Mouse (Mus musculus) midbrain, embryonic 14.5 days (tissue): Measurements from ENCODE around the gene Arl8b. TPM values are rescaled to one million over a fixed set of nuclear protein-coding genes. Genes with fewer than 3 reads are reported as not detected.

Experiments
- ATAC-seq: fragments of 200-750 bp; cut with Nextera tagmentation; 2 replicates; pipeline ENCODE4 v1.8.0; 2017; ENCODE audit warnings: moderate number of reproducible peaks, moderate library complexity; ENCODE audit not compliant: low FRiP score, low TSS enrichment
- DNase-seq: peaks from one replicate; pipeline ENCODE4 v3.0.0-alpha.2; 2015
- H3K27ac ChIP-seq: fragments of 300-500 bp; sonication (generic); replicated peaks from 2 replicates; pipeline ENCODE4 v1.5.1; 2014; ENCODE audit warnings: mild to moderate bottlenecking, low read depth, low read length, moderate library complexity
- H3K27me3 ChIP-seq: fragments of 300-500 bp; sonication (generic); 2 replicates; pipeline ENCODE4 v1.6.1; 2014; ENCODE audit warnings: low read length, control low read depth, mixed read lengths; ENCODE audit not compliant: control insufficient read depth, insufficient read depth
- H3K36me3 ChIP-seq: fragments of 300-500 bp; sonication (generic); 2 replicates; pipeline ENCODE4 v1.6.1; 2014; ENCODE audit warnings: low read length, control low read depth; ENCODE audit not compliant: control insufficient read depth, insufficient read depth
- H3K4me1 ChIP-seq: fragments of 300-500 bp; sonication (generic); 2 replicates; pipeline ENCODE4 v1.6.1; 2014; ENCODE audit warnings: mild to moderate bottlenecking, antibody characterized with exemption, low read length, control low read depth; ENCODE audit not compliant: control insufficient read depth, insufficient read depth
- H3K4me2 ChIP-seq: fragments of 300-500 bp; sonication (generic); 2 replicates; pipeline ENCODE4 v1.6.1; 2014; ENCODE audit warnings: mild to moderate bottlenecking, low read length, moderate library complexity
- H3K4me3 ChIP-seq: fragments of 300-500 bp; sonication (generic); replicated peaks from 2 replicates; pipeline ENCODE4 v1.5.1; 2014; ENCODE audit warnings: low read depth, low read length
- H3K9ac ChIP-seq: fragments of 300-500 bp; sonication (generic); replicated peaks from 2 replicates; pipeline ENCODE4 v1.6.1; 2014; ENCODE audit warnings: mild to moderate bottlenecking, low read length, moderate library complexity
- H3K9me3 ChIP-seq: fragments of 300-500 bp; sonication (generic); 2 replicates; pipeline ENCODE4 v1.6.1; 2016; ENCODE audit warnings: low read length, control low read depth, mixed read lengths; ENCODE audit not compliant: control insufficient read depth
- WGBS: fragments of 180-500 bp; shearing (Covaris S2); extraction: QIAGEN DNeasy Blood & Tissue Kit; methylation state at CpG from one replicate; pipeline ENCODE4 v1.1.7; 2014; 5-methylcytosine and 5-hydroxymethylcytosine counted together
- polyA plus RNA-seq: library from polyadenylated mRNA; unstranded; fragments of >200 nt; fragmentation: Nextera tagmentation; extraction: Ambion mirVana; gene quantifications from 2 replicates; pipeline ENCODE4 v1.2.1, GENCODE M21; 2014

Gene Arl8b
- polyA plus RNA-seq, 1 experiment from 2014 or later = 113 TPM

GRCm38 (mm10) chr6:108835765-108836691, 53.1 kb downstream of the Arl8b start:
- no peak overlapping the region for H3K9ac ChIP-seq
- H3K27ac ChIP-seq = no peak overlapping the region
- no peak overlapping the region for H3K4me3 ChIP-seq
- H3K4me1 ChIP-seq = no peaks in the 10 kb centered on the region
- no peaks in the 10 kb centered on the region for H3K9me3 ChIP-seq
- peaks cover 19% of the 10 kb centered on the region for H3K36me3 ChIP-seq
- ATAC-seq = no peak
- WGBS = 92% methylated on average over 16 of the region's 16 CpGs
- DNase-seq = no peak
- H3K4me2 ChIP-seq = no peak overlapping the region
- no peaks in the 10 kb centered on the region for H3K27me3 ChIP-seq

GRCm38 (mm10) chr6:108837081-108837480, 54.2 kb downstream of the Arl8b start:
- Histone ChIP-seq H3K4me2 (no peak overlapping the region), H3K27me3 (no peaks in the 10 kb centered on the region), H3K9me3 (no peaks in the 10 kb centered on the region), H3K27ac (no peak overlapping the region), H3K4me1 (no peaks in the 10 kb centered on the region), H3K36me3 (peaks cover 22% of the 10 kb centered on the region), H3K4me3 (no peak overlapping the region), H3K9ac (no peak overlapping the region)
- WGBS = 94% methylated on average over 4 of the region's 4 CpGs
- ATAC-seq (no peak), DNase-seq (no peak)

GRCm38 (mm10) chr6:108837958-108838357, 55.1 kb downstream of the Arl8b start:
- Histone ChIP-seq H3K36me3 (peaks cover 26% of the 10 kb centered on the region), H3K4me1 (no peaks in the 10 kb centered on the region), H3K4me2 (no peak overlapping the region), H3K27ac (no peak overlapping the region), H3K27me3 (no peaks in the 10 kb centered on the region), H3K9me3 (no peaks in the 10 kb centered on the region), H3K4me3 (no peak overlapping the region), H3K9ac (no peak overlapping the region)
- ATAC-seq (no peak), DNase-seq (no peak)
- 91% methylated on average over 4 of the region's 4 CpGs for WGBS

- no peak overlapping the region for H3K4me2 ChIP-seq
- H3K27me3 ChIP-seq = no peaks in the 10 kb centered on the region
- peaks cover 31% of the 10 kb centered on the region for H3K36me3 ChIP-seq
- no peak for ATAC-seq
- no peak for DNase-seq
- no peak overlapping the region for H3K9ac ChIP-seq
- H3K4me1 ChIP-seq = no peaks in the 10 kb centered on the region
- no peak overlapping the region for H3K4me3 ChIP-seq
- WGBS = 94% methylated on average over 4 of the region's 4 CpGs
- H3K9me3 ChIP-seq = no peaks in the 10 kb centered on the region
- no peak overlapping the region for H3K27ac ChIP-seq
These were observed 56.5 kb downstream of the Arl8b start for GRCm38 (mm10) chr6:108839432-108839831.

- no peak overlapping the region for H3K9ac ChIP-seq
- WGBS = 96% methylated on average over 8 of the region's 8 CpGs
- DNase-seq (no peak), ATAC-seq (no peak)
- no peak overlapping the region for H3K4me2 ChIP-seq
- H3K36me3 ChIP-seq = peaks cover 32% of the 10 kb centered on the region
- H3K4me1 ChIP-seq = no peaks in the 10 kb centered on the region
- H3K4me3 ChIP-seq = no peak overlapping the region
- no peaks in the 10 kb centered on the region for H3K27me3 ChIP-seq
- H3K9me3 ChIP-seq = no peaks in the 10 kb centered on the region
- no peak overlapping the region for H3K27ac ChIP-seq
These were observed 58.2 kb downstream of the Arl8b start for GRCm38 (mm10) chr6:108840861-108841640.

GRCm38 (mm10) chr6:108843664-108844063, 60.8 kb downstream of the Arl8b start:
- no peak overlapping the region for H3K9ac ChIP-seq
- 73% methylated on average over 1 of the region's 1 CpGs for WGBS
- peaks cover 24% of the 10 kb centered on the region for H3K36me3 ChIP-seq
- no peak overlapping the region for H3K4me3 ChIP-seq
- DNase-seq (no peak), ATAC-seq (no peak)
- no peaks in the 10 kb centered on the region for H3K4me1 ChIP-seq
- H3K9me3 ChIP-seq = no peaks in the 10 kb centered on the region
- no peak overlapping the region for H3K27ac ChIP-seq
- H3K27me3 ChIP-seq = no peaks in the 10 kb centered on the region
- H3K4me2 ChIP-seq = no peak overlapping the region

- no peak overlapping the region for H3K4me3 ChIP-seq
- H3K36me3 ChIP-seq = peaks cover 26% of the 10 kb centered on the region
- no peak overlapping the region for H3K9ac ChIP-seq
- H3K4me2 ChIP-seq = no peak overlapping the region
- H3K27me3 ChIP-seq = no peaks in the 10 kb centered on the region
- 89% methylated on average over 3 of the region's 3 CpGs for WGBS
- no peak for ATAC-seq
- H3K4me1 ChIP-seq = no peaks in the 10 kb centered on the region
- no peaks in the 10 kb centered on the region for H3K9me3 ChIP-seq
- DNase-seq = no peak
- no peak overlapping the region for H3K27ac ChIP-seq
These were observed 61.2 kb downstream of the Arl8b start for GRCm38 (mm10) chr6:108844093-108844492.

GRCm38 (mm10) chr6:108844771-108845170, 61.9 kb downstream of the Arl8b start:
- no peak for DNase-seq
- no peaks in the 10 kb centered on the region for H3K4me1 ChIP-seq
- no peaks in the 10 kb centered on the region for H3K9me3 ChIP-seq
- H3K27me3 ChIP-seq = no peaks in the 10 kb centered on the region
- no peak overlapping the region for H3K9ac ChIP-seq
- no peak overlapping the region for H3K4me3 ChIP-seq
- WGBS = 88% methylated on average over 7 of the region's 7 CpGs
- no peak overlapping the region for H3K27ac ChIP-seq
- no peak overlapping the region for H3K4me2 ChIP-seq
- no peak for ATAC-seq
- peaks cover 25% of the 10 kb centered on the region for H3K36me3 ChIP-seq
